Mouse (Mus musculus): ENCODE data around the gene Mov10. TPM values are rescaled to one million over a fixed set of nuclear protein-coding genes. Genes with fewer than 3 reads are reported as not detected.

Gene Mov10
- total RNA-seq, 2 experiments from 2014 or later = 9.1 to 10.5 TPM

Other genes with a start within 250 kb of the Mov10 start
- gene Slc16a1, start 179.9 kb downstream of the Mov10 start, total RNA-seq (2021) = 10 to 100 TPM; 18.2 to 20.3 TPM
- 1 to 10 TPM in 1 of 2 experiments, under 1 TPM in 1; 0.70 to 1.4 TPM for gene Ppm1j, start 37.5 kb downstream of the Mov10 start, total RNA-seq (2021)
- under 1 TPM; 0.12 to 0.45 TPM for gene Fam19a3, start 36.7 kb downstream of the Mov10 start, total RNA-seq (2021)
- gene Rhoc, start 30.2 kb downstream of the Mov10 start, total RNA-seq (2021) = 10 to 100 TPM; 31.7 to 31.8 TPM
- 10 to 100 TPM; 32.7 to 36.4 TPM for gene St7l, start 45.4 kb upstream of the Mov10 start, total RNA-seq (2021)
- gene Capza1, start 45.9 kb upstream of the Mov10 start, total RNA-seq (2021) = 10 to 100 TPM; 29.2 to 40.3 TPM
- gene Wnt2b, start 143.4 kb upstream of the Mov10 start, total RNA-seq (2021) = 1 to 10 TPM; 2.4 to 3.2 TPM
- gene Cttnbp2nl, start 234.6 kb upstream of the Mov10 start, total RNA-seq (2021) = 10 to 100 TPM; 26.0 to 31.0 TPM
- not detected for gene 4930564D02Rik, start 248.3 kb upstream of the Mov10 start, total RNA-seq (2021)